Mouse (Mus musculus): ENCODE data around the gene Rhou. TPM values are rescaled to one million over a fixed set of nuclear protein-coding genes. Genes with fewer than 3 reads are reported as not detected.

Rhou gene
- total and polyA plus RNA-seq, 3 experiments = 12.3 to 43.0 (median 31.7) TPM

GRCm38 (mm10) chr8:123692165-123692962, 38.6 kb downstream of the Rhou start:
- no peak for DNase-seq

- no peak for DNase-seq
Measured at GRCm38 (mm10) chr8:123696167-123696566, 42.4 kb downstream of the Rhou start.

- DNase-seq = no peak
Measured at GRCm38 (mm10) chr8:123697329-123697728, 43.6 kb downstream of the Rhou start.

- DNase-seq = no peak
Measured at GRCm38 (mm10) chr8:123700399-123701070, 46.8 kb downstream of the Rhou start.

- no peak for DNase-seq
Measured at GRCm38 (mm10) chr8:123701952-123702587, 48.3 kb downstream of the Rhou start.

- peak; percentile 52 for DNase-seq
Measured at GRCm38 (mm10) chr8:123705376-123705775, 51.6 kb downstream of the Rhou start.

GRCm38 (mm10) chr8:123707137-123707536, 53.4 kb downstream of the Rhou start:
- no peak for DNase-seq

GRCm38 (mm10) chr8:123708729-123709128, 55.0 kb downstream of the Rhou start:
- no peak for DNase-seq

- no peak for DNase-seq
Measured at GRCm38 (mm10) chr8:123710335-123710734, 56.6 kb downstream of the Rhou start.

Other genes starting within 250 kb of the Rhou start
- gene Mc1r, start 246.8 kb upstream of the Rhou start, total RNA-seq (2021) = not detected
- not detected in 2 replicates for gene Mc1r, start 246.8 kb upstream of the Rhou start, polyA plus RNA-seq (2012; rRNA removed)
- gene Tubb3, start 242.5 kb upstream of the Rhou start, total RNA-seq (2021) = 1 to 10 TPM; 2.4 to 8.3 TPM
- gene Tubb3, start 242.5 kb upstream of the Rhou start, polyA plus RNA-seq (2012; rRNA removed) = 3.8 and 21.1 TPM in 2 replicates
- 10 to 100 TPM; 26.0 to 31.7 TPM for gene Def8, start 230.4 kb upstream of the Rhou start, total RNA-seq (2021)
- 24.0 and 24.6 TPM in 2 replicates for gene Def8, start 230.4 kb upstream of the Rhou start, polyA plus RNA-seq (2012; rRNA removed)
- gene Afg3l1, start 176.0 kb upstream of the Rhou start, total RNA-seq (2021) = 10 to 100 TPM; 44.0 to 73.7 TPM
- gene Afg3l1, start 176.0 kb upstream of the Rhou start, polyA plus RNA-seq (2012; rRNA removed) = 23.2 and 25.2 TPM in 2 replicates
- under 1 TPM; 0.37 to 0.73 TPM for gene Dbndd1, start 138.5 kb upstream of the Rhou start, total RNA-seq (2021)
- gene Dbndd1, start 138.5 kb upstream of the Rhou start, polyA plus RNA-seq (2012; rRNA removed) = 1.0 and 1.1 TPM in 2 replicates
- 10 to 100 TPM; 11.6 to 14.5 TPM for gene Gas8, start 135.1 kb upstream of the Rhou start, total RNA-seq (2021)
- 5.1 and 6.6 TPM in 2 replicates for gene Gas8, start 135.1 kb upstream of the Rhou start, polyA plus RNA-seq (2012; rRNA removed)
- 10 to 100 TPM; 19.2 to 26.7 TPM for gene Rab4a, start 152.1 kb downstream of the Rhou start, total RNA-seq (2021)
- gene Rab4a, start 152.1 kb downstream of the Rhou start, polyA plus RNA-seq (2012; rRNA removed) = 13.0 and 19.4 TPM in 2 replicates
- gene Ccsap, start 206.3 kb downstream of the Rhou start, total RNA-seq (2021) = 1 to 10 TPM; 1.2 to 2.1 TPM
- 0.70 and 1.3 TPM in 2 replicates for gene Ccsap, start 206.3 kb downstream of the Rhou start, polyA plus RNA-seq (2012; rRNA removed)
- under 1 TPM; 0.20 to 0.38 TPM for gene Acta1, start 240.8 kb downstream of the Rhou start, total RNA-seq (2021)
- 1.2 and 4.7 TPM in 2 replicates for gene Acta1, start 240.8 kb downstream of the Rhou start, polyA plus RNA-seq (2012; rRNA removed)

Measured in adrenal gland, adult 2 months (tissue).